Mouse (Mus musculus): ENCODE measurements around the gene Spocd1.

The Spocd1 gene

GRCm38 (mm10) chr4:129971989-129972388 is 42.9 kb downstream of the Spocd1 start:
- DNase-seq (ENCODE audit: low read depth in 1 of 2, low spot score in 2 of 2), result no peak

GRCm38 (mm10) chr4:129974285-129974684 is 45.2 kb downstream of the Spocd1 start:
- DNase-seq (ENCODE audit: low read depth in 1 of 2, low spot score in 2 of 2), result no peak

GRCm38 (mm10) chr4:129977256-129977655 is 48.2 kb downstream of the Spocd1 start:
- DNase-seq (ENCODE audit: low read depth in 1 of 2, low spot score in 2 of 2), result no peak

GRCm38 (mm10) chr4:129978227-129978626 is 49.2 kb downstream of the Spocd1 start:
- no peak for DNase-seq (ENCODE audit: low read depth in 1 of 2, low spot score in 2 of 2)

GRCm38 (mm10) chr4:129978930-129979329 is 49.9 kb downstream of the Spocd1 start:
- no peak for DNase-seq (ENCODE audit: low read depth in 1 of 2, low spot score in 2 of 2)

- DNase-seq (ENCODE audit: low read depth in 1 of 2, low spot score in 2 of 2), result no peak
Observed at GRCm38 (mm10) chr4:129981657-129982056, 52.6 kb downstream of the Spocd1 start.

GRCm38 (mm10) chr4:129983046-129983445 is 54.0 kb downstream of the Spocd1 start:
- no peak for DNase-seq (ENCODE audit: low read depth in 1 of 2, low spot score in 2 of 2)

GRCm38 (mm10) chr4:129983764-129984420 is 54.8 kb downstream of the Spocd1 start:
- DNase-seq (ENCODE audit: low read depth in 1 of 2, low spot score in 2 of 2), result no peak

- DNase-seq (ENCODE audit: low read depth in 1 of 2, low spot score in 2 of 2), result no peak
Observed at GRCm38 (mm10) chr4:129984421-129985061, 55.5 kb downstream of the Spocd1 start, which contains the start of gene Adgrb2. Adgrb2 (plus strand) TSS chr4:129984870.

- no peak for DNase-seq (ENCODE audit: low read depth in 1 of 2, low spot score in 2 of 2)
Observed at GRCm38 (mm10) chr4:129985161-129985670, 56.2 kb downstream of the Spocd1 start.

GRCm38 (mm10) chr4:129985671-129986441 is 56.8 kb downstream of the Spocd1 start:
- no peak for DNase-seq (ENCODE audit: low read depth in 1 of 2, low spot score in 2 of 2)

- no peak for DNase-seq (ENCODE audit: low read depth in 1 of 2, low spot score in 2 of 2)
Observed at GRCm38 (mm10) chr4:129987825-129988504, 58.9 kb downstream of the Spocd1 start.

- no peak for DNase-seq (ENCODE audit: low read depth in 1 of 2, low spot score in 2 of 2)
Observed at GRCm38 (mm10) chr4:129989925-129990324, 60.9 kb downstream of the Spocd1 start.

- DNase-seq (ENCODE audit: low read depth in 1 of 2, low spot score in 2 of 2), result no peak
Observed at GRCm38 (mm10) chr4:129992720-129993119, 63.7 kb downstream of the Spocd1 start.

- no peak for DNase-seq (ENCODE audit: low read depth in 1 of 2, low spot score in 2 of 2)
Observed at GRCm38 (mm10) chr4:129993213-129993612, 64.2 kb downstream of the Spocd1 start.

GRCm38 (mm10) chr4:129993944-129994695 is 65.1 kb downstream of the Spocd1 start:
- no peak for DNase-seq (ENCODE audit: low read depth in 1 of 2, low spot score in 2 of 2)

- DNase-seq (ENCODE audit: low read depth in 1 of 2, low spot score in 2 of 2), result no peak
Observed at GRCm38 (mm10) chr4:129994728-129995127, 65.7 kb downstream of the Spocd1 start.

- DNase-seq (ENCODE audit: low read depth in 1 of 2, low spot score in 2 of 2), result no peak
Observed at GRCm38 (mm10) chr4:129995255-129995654, 66.2 kb downstream of the Spocd1 start.

- DNase-seq (ENCODE audit: low read depth in 1 of 2, low spot score in 2 of 2), result no peak
Observed at GRCm38 (mm10) chr4:129996015-129996414, 67.0 kb downstream of the Spocd1 start.

GRCm38 (mm10) chr4:129998124-129998523 is 69.1 kb downstream of the Spocd1 start:
- DNase-seq (ENCODE audit: low read depth in 1 of 2, low spot score in 2 of 2), result no peak
